Mouse (Mus musculus) hindbrain, embryonic 13.5 days (tissue): ENCODE data around the gene Ift46. TPM values are rescaled to one million over a fixed set of nuclear protein-coding genes. Genes with fewer than 3 reads are reported as not detected.

ENCODE experiments used
- ATAC-seq: fragments of 200-750 bp; cut with Nextera tagmentation; 2 replicates; pipeline ENCODE4 v1.8.0; 2017; ENCODE audit warnings: moderate TSS enrichment; ENCODE audit not compliant: low FRiP score
- H3K27ac ChIP-seq: fragments of 300-500 bp; sonication (generic); 2 replicates; pipeline ENCODE4 v1.5.1; 2015; ENCODE audit warnings: inconsistent platforms, mild to moderate bottlenecking, moderate library complexity
- H3K27me3 ChIP-seq: fragments of 300-500 bp; sonication (generic); 2 replicates; pipeline ENCODE4 v1.6.1; 2015; ENCODE audit warnings: mild to moderate bottlenecking, inconsistent platforms
- H3K36me3 ChIP-seq: fragments of 300-500 bp; sonication (generic); 2 replicates; pipeline ENCODE4 v1.6.1; 2015; ENCODE audit warnings: mild to moderate bottlenecking, inconsistent platforms
- H3K4me1 ChIP-seq: fragments of 300-500 bp; sonication (generic); replicated peaks from 2 replicates; pipeline ENCODE4 v1.6.1; 2015; ENCODE audit warnings: inconsistent platforms
- H3K4me2 ChIP-seq: fragments of 300-500 bp; sonication (generic); 2 replicates; pipeline ENCODE4 v1.6.1; 2015; ENCODE audit warnings: inconsistent platforms, mild to moderate bottlenecking, moderate library complexity
- H3K4me3 ChIP-seq: fragments of 300-500 bp; sonication (generic); 2 replicates; pipeline ENCODE4 v1.5.1; 2015; ENCODE audit warnings: mild to moderate bottlenecking, inconsistent platforms
- H3K9ac ChIP-seq: fragments of 300-500 bp; sonication (generic); 2 replicates; pipeline ENCODE4 v1.6.1; 2015; ENCODE audit warnings: mild to moderate bottlenecking, inconsistent platforms
- H3K9me3 ChIP-seq: fragments of 300-500 bp; sonication (generic); 2 replicates; pipeline ENCODE4 v1.6.1; 2016; ENCODE audit warnings: inconsistent platforms
- WGBS: fragments of 180-500 bp; shearing (Covaris S2); methylation state at CpG from one replicate; pipeline ENCODE4 v1.1.7; 2015; 5-methylcytosine and 5-hydroxymethylcytosine counted together
- polyA plus RNA-seq: library from polyadenylated mRNA; unstranded; fragments of >200 nt; fragmentation: Nextera tagmentation; extraction: Ambion mirVana; gene quantifications from 2 replicates; pipeline ENCODE4 v1.2.1, GENCODE M21; 2015

The Ift46 gene
- polyA plus RNA-seq, 1 experiment from 2014 or later = 163 TPM

GRCm38 (mm10) chr9:44828944-44829343, 61.2 kb downstream of the Ift46 start:
- Histone ChIP-seq H3K4me3 (no peak overlapping the region), H3K9me3 (no peaks in the 10 kb centered on the region), H3K27me3 (no peaks in the 10 kb centered on the region), H3K4me2 (no peak overlapping the region), H3K9ac (no peak overlapping the region), H3K36me3 (peaks cover 93% of the 10 kb centered on the region), H3K4me1 (no peaks in the 10 kb centered on the region), H3K27ac (no peak overlapping the region)
- no peak for ATAC-seq
- 96% methylated on average over 11 of the region's 11 CpGs for WGBS

DNA sequence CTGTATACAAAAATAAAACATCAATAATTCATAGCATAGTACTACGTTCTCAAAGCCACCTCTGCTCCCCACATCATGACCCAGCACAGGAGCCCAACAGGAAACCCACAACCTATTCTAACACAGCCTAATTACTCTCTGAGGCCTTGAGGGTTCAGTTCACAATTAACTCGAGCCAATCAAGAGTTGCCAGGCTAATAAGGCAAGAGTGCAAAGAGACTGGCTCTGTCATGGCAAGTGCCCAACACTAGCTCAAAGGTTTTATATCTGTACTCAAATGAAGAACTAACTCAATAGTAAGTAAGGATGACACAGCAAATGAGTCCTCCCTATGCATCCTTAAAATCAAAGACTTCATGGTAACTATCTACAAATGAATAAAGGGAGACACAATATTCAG, 62.8 kb downstream of the Ift46 start:
- 86% methylated on average over 2 of the region's 2 CpGs for WGBS

GRCm38 (mm10) chr9:44832356-44832755, 64.6 kb downstream of the Ift46 start:
- no peaks in the 10 kb centered on the region for H3K4me1 ChIP-seq
- H3K36me3 ChIP-seq = peaks cover 89% of the 10 kb centered on the region
- H3K9ac ChIP-seq = no peak overlapping the region
- H3K27ac ChIP-seq = no peak overlapping the region
- H3K9me3 ChIP-seq = no peaks in the 10 kb centered on the region
- no peaks in the 10 kb centered on the region for H3K27me3 ChIP-seq
- 88% methylated on average over 4 of the region's 4 CpGs for WGBS
- no peak overlapping the region for H3K4me2 ChIP-seq
- H3K4me3 ChIP-seq = no peak overlapping the region
- no peak for ATAC-seq

More for the DNA sequence above, 62.8 kb downstream of the Ift46 start:
- ATAC-seq = no peak
- H3K4me3 ChIP-seq = no peak overlapping the region
- H3K27ac ChIP-seq = no peak overlapping the region
- no peaks in the 10 kb centered on the region for H3K27me3 ChIP-seq
- peaks cover 93% of the 10 kb centered on the region for H3K36me3 ChIP-seq
- H3K4me2 ChIP-seq = no peak overlapping the region
- no peak overlapping the region for H3K9ac ChIP-seq
- H3K4me1 ChIP-seq = no peaks in the 10 kb centered on the region
- no peaks in the 10 kb centered on the region for H3K9me3 ChIP-seq

DNA sequence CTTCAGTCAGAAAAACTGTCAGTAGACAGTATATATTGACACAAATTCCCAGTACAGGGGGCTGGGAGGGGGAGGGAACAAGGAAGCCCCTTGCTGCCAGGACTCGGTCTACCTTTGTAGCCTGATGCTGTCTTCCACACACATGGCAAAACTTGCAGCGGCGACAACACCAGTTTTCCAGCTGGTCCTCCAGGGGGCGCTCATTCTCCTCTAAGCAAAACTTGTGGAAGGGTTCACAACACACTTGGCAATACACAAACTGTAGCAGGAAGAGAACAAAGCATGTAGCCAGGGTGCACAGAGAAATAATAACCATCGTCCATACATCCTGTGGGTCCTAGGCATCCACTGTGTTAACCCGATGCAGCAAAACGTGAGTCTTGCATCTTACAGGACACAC, 68.7 kb downstream of the Ift46 start:
- Histone ChIP-seq H3K36me3 (peaks cover 84% of the 10 kb centered on the region), H3K4me3 (no peak overlapping the region), H3K4me1 (no peaks in the 10 kb centered on the region), H3K9ac (no peak overlapping the region), H3K27me3 (no peaks in the 10 kb centered on the region), H3K4me2 (no peak overlapping the region), H3K27ac (no peak overlapping the region), H3K9me3 (no peaks in the 10 kb centered on the region)
- 51% methylated on average over 7 of the region's 7 CpGs for WGBS
- ATAC-seq = no peak

- Histone ChIP-seq H3K36me3 (peaks cover 86% of the 10 kb centered on the region), H3K9ac (no peak overlapping the region), H3K4me2 (no peak overlapping the region), H3K9me3 (no peaks in the 10 kb centered on the region), H3K4me1 (no peaks in the 10 kb centered on the region), H3K4me3 (no peak overlapping the region), H3K27ac (no peak overlapping the region), H3K27me3 (no peaks in the 10 kb centered on the region)
- ATAC-seq = no peak
- 94% methylated on average over 10 of the region's 10 CpGs for WGBS
Observed at GRCm38 (mm10) chr9:44841241-44841640, 73.5 kb downstream of the Ift46 start.

Other genes with a start within 250 kb of the Ift46 start
- 0.10 TPM in 1 of 2 replicates, not detected in the other for gene Cxcr5, start 206.0 kb upstream of the Ift46 start, polyA plus RNA-seq
- gene Ddx6, start 163.0 kb upstream of the Ift46 start, polyA plus RNA-seq = 26.1 and 28.2 TPM in 2 replicates
- gene Treh, start 94.7 kb upstream of the Ift46 start, polyA plus RNA-seq = not detected in 2 replicates
- gene Phldb1, start 32.7 kb upstream of the Ift46 start, polyA plus RNA-seq = 44.5 and 48.8 TPM in 2 replicates
- 142 and 143 TPM in 2 replicates for gene Arcn1, start 63 bp upstream of the Ift46 start, polyA plus RNA-seq
- 10.9 and 12.7 TPM in 2 replicates for gene Tmem25, start 31.4 kb downstream of the Ift46 start, polyA plus RNA-seq
- 0.55 TPM in 1 of 2 replicates, not detected in the other for gene Ttc36, start 35.2 kb downstream of the Ift46 start, polyA plus RNA-seq
- gene Kmt2a, start 113.4 kb downstream of the Ift46 start, polyA plus RNA-seq = 15.8 and 20.6 TPM in 2 replicates
- 795 and 863 TPM in 2 replicates for gene Atp5l, start 152.8 kb downstream of the Ift46 start, polyA plus RNA-seq
- gene Ube4a, start 197.7 kb downstream of the Ift46 start, polyA plus RNA-seq = 35.6 and 37.7 TPM in 2 replicates
- not detected in 2 replicates for gene Cd3g, start 212.5 kb downstream of the Ift46 start, polyA plus RNA-seq
- gene Cd3d, start 213.9 kb downstream of the Ift46 start, polyA plus RNA-seq = not detected in 2 replicates
- gene Cd3e, start 241.7 kb downstream of the Ift46 start, polyA plus RNA-seq = not detected in 2 replicates